11 mouse cellular contexts compared by ENCODE assay signal in genomic region chr11:86737301-86738000, GRCm38 (mm10). TPM values are rescaled to one million over a fixed set of nuclear protein-coding genes. Genes with fewer than 3 reads are reported as not detected.
DNase-seq lines count a peak whose midpoint lies in the region; ATAC-seq lines count a peak whose summit lies in the region.
"Had no signal": no experiment of that assay in that cellular context is flagged by ENCODE, and none has a peak within 500 bp of the region (broad histone marks: within the 10 kb centered on the region; RNA-seq: fewer than 3 reads in every experiment).

No protein-coding gene starts in this region.

- no peaks in the 10 kb centered on the region for H3K27me3 ChIP-seq in splenic B cell, adult 2 months (ENCODE audit: control insufficient read depth, insufficient read depth, low read length, poor library complexity, severe bottlenecking)
- H3K27me3 ChIP-seq: Patski had no signal

- peaks cover 8% of the 10 kb centered on the region for H3K36me3 ChIP-seq in splenic B cell, adult 2 months (ENCODE audit: control insufficient read depth, insufficient read depth, low read length, poor library complexity, severe bottlenecking)

- peak; percentile 90 for ATAC-seq in erythroblast, adult 5-6 weeks (replicated peaks; ENCODE audit: low FRiP score, poor library complexity, severe bottlenecking)
- ATAC-seq: Patski had no signal

- peak; percentile 28 to 36 for DNase-seq in lung, adult 18-20 months
- no peak for DNase-seq in lung, postnatal 14 days
- DNase-seq in kidney, postnatal 4 days, result peak; percentile 17 to 40
- DNase-seq in splenic B cell, adult 2 months (ENCODE audit: low read depth, low spot score), result peak; percentile 49
- DNase-seq in ovary, adult 18-20 months (ENCODE audit: low spot score), result no peak
- DNase-seq in urinary bladder, postnatal 25 days (ENCODE audit: low spot score), result no peak
- no peak for DNase-seq in urinary bladder, postnatal 10 days (ENCODE audit: low spot score)
- DNase-seq: cerebellum, postnatal 14 days; midbrain, embryonic 14.5 days had no signal

RNA-seq across cellular contexts. Expression of gene Cltc, which starts 19.9 kb away (rescaled TPM):
- total RNA-seq in erythroblast, adult 5-6 weeks (2015; ENCODE audit: low replicate concordance), result 232 and 330 TPM in 2 replicates
- total RNA-seq in erythroblast, adult 5-6 weeks (2017; ENCODE audit: low replicate concordance), result 190 and 199 TPM in 2 replicates

RNA-seq across cellular contexts. Expression of gene Ptrh2, which starts 53.7 kb away (rescaled TPM):
- 6.9 and 8.8 TPM in 2 replicates for total RNA-seq in erythroblast, adult 5-6 weeks (2015; ENCODE audit: low replicate concordance)
- total RNA-seq in erythroblast, adult 5-6 weeks (2017; ENCODE audit: low replicate concordance), result 9.5 TPM in 2 replicates

RNA-seq across cellular contexts. Expression of gene Vmp1, which starts 53.8 kb away (rescaled TPM):
- total RNA-seq in erythroblast, adult 5-6 weeks (2015; ENCODE audit: low replicate concordance), result 170 and 241 TPM in 2 replicates
- 162 and 218 TPM in 2 replicates for total RNA-seq in erythroblast, adult 5-6 weeks (2017; ENCODE audit: low replicate concordance)

Comparison
In these comparisons a context has a peak if more than half of its experiments do, and no peak if none do; other contexts are left out.
1. DNase-seq: peak in lung, adult 18-20 months (2 of 2), kidney, postnatal 4 days (2 of 2) and splenic B cell, adult 2 months (single experiment); none in lung, postnatal 14 days (single experiment), ovary, adult 18-20 months (single experiment), urinary bladder, postnatal 25 days (single experiment) and urinary bladder, postnatal 10 days (single experiment).